Mouse (Mus musculus) heart, embryonic 13.5 days (tissue): ENCODE measurements at regions not wholly inside any gene's neighbourhood (a gene's known extent, or its start where the extent isn't known, plus 50 kb on each side); places are given as distances from the start of the nearest gene placed in this dataset.

ENCODE experiments used
- ATAC-seq: fragments of 200-750 bp; cut with Nextera tagmentation; 2 replicates; pipeline ENCODE4 v1.8.0; 2017; ENCODE audit warnings: moderate TSS enrichment; ENCODE audit not compliant: insufficient number of reproducible peaks, low FRiP score, low TSS enrichment; ENCODE audit errors: extremely low read depth
- H3K27ac ChIP-seq: fragments of 300-500 bp; sonication (generic); replicated peaks from 2 replicates; pipeline ENCODE4 v1.5.1; 2015; ENCODE audit warnings: moderate library complexity, mild to moderate bottlenecking, inconsistent platforms
- H3K27me3 ChIP-seq: fragments of 300-500 bp; sonication (generic); replicated peaks from 2 replicates; pipeline ENCODE4 v1.6.1; 2015; ENCODE audit warnings: mild to moderate bottlenecking, inconsistent platforms
- H3K36me3 ChIP-seq: fragments of 300-500 bp; sonication (generic); 2 replicates; pipeline ENCODE4 v1.6.1; 2015; ENCODE audit warnings: mild to moderate bottlenecking, inconsistent platforms
- H3K4me1 ChIP-seq: fragments of 300-500 bp; sonication (generic); 2 replicates; pipeline ENCODE4 v1.6.1; 2015; ENCODE audit warnings: inconsistent platforms
- H3K4me2 ChIP-seq: fragments of 300-500 bp; sonication (generic); 2 replicates; pipeline ENCODE4 v1.6.1; 2015; ENCODE audit warnings: inconsistent platforms, mild to moderate bottlenecking, moderate library complexity
- H3K4me3 ChIP-seq: fragments of 300-500 bp; sonication (generic); 2 replicates; pipeline ENCODE4 v1.5.1; 2015; ENCODE audit warnings: moderate library complexity, mild to moderate bottlenecking, inconsistent platforms
- H3K9ac ChIP-seq: fragments of 300-500 bp; sonication (generic); 2 replicates; pipeline ENCODE4 v1.6.1; 2015; ENCODE audit warnings: inconsistent platforms, mild to moderate bottlenecking, moderate library complexity
- H3K9me3 ChIP-seq: fragments of 300-500 bp; sonication (generic); 2 replicates; pipeline ENCODE4 v1.6.1; 2016; ENCODE audit warnings: inconsistent platforms
- WGBS: fragments of 180-500 bp; shearing (Covaris S2); methylation state at CpG from one replicate; pipeline ENCODE4 v1.1.7; 2015; ENCODE audit warnings: mixed read lengths; 5-methylcytosine and 5-hydroxymethylcytosine counted together

- ATAC-seq: no peak
- no peaks in the 10 kb centered on the region for H3K36me3 ChIP-seq
- H3K4me1 ChIP-seq: peaks cover 5% of the 10 kb centered on the region
Observed at GRCm38 (mm10) chr19:56228586-56228985, 58.4 kb upstream of the Habp2 start.

GRCm38 (mm10) chr19:56231430-56231829 is 55.5 kb upstream of the Habp2 start:
- Histone ChIP-seq H3K27me3 (no peaks in the 10 kb centered on the region; the same call in 1 of the 2 replicates), H3K36me3 (no peaks in the 10 kb centered on the region), H3K9ac (no peak overlapping the region), H3K9me3 (peaks cover 6% of the 10 kb centered on the region), H3K4me1 (peaks cover 13% of the 10 kb centered on the region), H3K4me2 (no peak overlapping the region), H3K27ac (0 out of 2 replicates have a peak overlapping the region, but pooled peaks have one; percentile 58), H3K4me3 (no peak overlapping the region)
- ATAC-seq: no peak
- WGBS: 69% methylated on average over 8 of the region's 8 CpGs

More at GRCm38 (mm10) chr19:56228586-56228985, 58.4 kb upstream of the Habp2 start:
- peaks cover 13% of the 10 kb centered on the region for H3K27me3 ChIP-seq
- no peak overlapping the region for H3K4me3 ChIP-seq
- H3K9ac ChIP-seq: no peak overlapping the region
- H3K27ac ChIP-seq: no peak overlapping the region
- H3K4me2 ChIP-seq: no peak overlapping the region
- peaks cover 6% of the 10 kb centered on the region for H3K9me3 ChIP-seq

- Histone ChIP-seq H3K9me3 (peaks cover 6% of the 10 kb centered on the region), H3K4me3 (no peak overlapping the region), H3K4me1 (peaks cover 13% of the 10 kb centered on the region), H3K36me3 (no peaks in the 10 kb centered on the region), H3K27me3 (no peaks in the 10 kb centered on the region; the same call in 1 of the 2 replicates), H3K9ac (no peak overlapping the region), H3K27ac (peak overlapping the region; percentile 58), H3K4me2 (no peak overlapping the region)
- 60% methylated on average over 9 of the region's 9 CpGs for WGBS
- no peak for ATAC-seq
Observed at GRCm38 (mm10) chr19:56231849-56232248, 55.1 kb upstream of the Habp2 start.

GRCm38 (mm10) chr19:56232269-56232668 is 54.7 kb upstream of the Habp2 start:
- Histone ChIP-seq H3K27ac (peak overlapping the region; percentile 58), H3K27me3 (no peaks in the 10 kb centered on the region; the same call in 1 of the 2 replicates), H3K36me3 (no peaks in the 10 kb centered on the region), H3K4me2 (no peak overlapping the region), H3K4me1 (peaks cover 13% of the 10 kb centered on the region), H3K4me3 (no peak overlapping the region), H3K9me3 (peaks cover 6% of the 10 kb centered on the region), H3K9ac (no peak overlapping the region)
- WGBS: 64% methylated on average over 7 of the region's 7 CpGs
- ATAC-seq: no peak

GRCm38 (mm10) chr19:56232950-56233349 is 54.0 kb upstream of the Habp2 start:
- Histone ChIP-seq H3K9me3 (peaks cover 6% of the 10 kb centered on the region), H3K27ac (no peak overlapping the region), H3K4me3 (no peak overlapping the region), H3K4me1 (peaks cover 13% of the 10 kb centered on the region), H3K27me3 (no peaks in the 10 kb centered on the region; the same call in 1 of the 2 replicates), H3K9ac (no peak overlapping the region), H3K4me2 (no peak overlapping the region), H3K36me3 (no peaks in the 10 kb centered on the region)
- ATAC-seq: no peak
- 91% methylated on average over 5 of the region's 5 CpGs for WGBS

- no peak for ATAC-seq
- no peak overlapping the region for H3K27ac ChIP-seq
- H3K9me3 ChIP-seq: peaks cover 6% of the 10 kb centered on the region
- H3K4me1 ChIP-seq: peaks cover 13% of the 10 kb centered on the region
- H3K4me3 ChIP-seq: no peak overlapping the region
- H3K36me3 ChIP-seq: no peaks in the 10 kb centered on the region
- no peak overlapping the region for H3K9ac ChIP-seq
- H3K27me3 ChIP-seq: no peaks in the 10 kb centered on the region
- H3K4me2 ChIP-seq: no peak overlapping the region
- 60% methylated on average over 2 of the region's 2 CpGs for WGBS
Observed at GRCm38 (mm10) chr19:56235040-56235439, 51.9 kb upstream of the Habp2 start.
